Mouse (Mus musculus): ENCODE results near the gene Atf7.

- TF ChIP-seq POLR2A (IDR thresholded peaks at IDR 0.05; ENCODE audit: low read depth, low read length) (peak; percentile 54), CTCF (IDR thresholded peaks at IDR 0.05; ENCODE audit: extremely low read depth, insufficient read depth, insufficient read length, insufficient replicate concordance) (no peak)
Measured at GRCm38 (mm10) chr15:102624970-102625686, at the start of gene Atf7, which contains the start of gene Gm28047.
